In genomic region chr2:30826825-30827748, GRCm38 (mm10) we compare ENCODE assay signal across 8 mouse cellular contexts. TPM values are rescaled to one million over a fixed set of nuclear protein-coding genes. Genes with fewer than 3 reads are reported as not detected.
DNase-seq lines count a peak whose midpoint lies in the region; ATAC-seq lines count a peak whose summit lies in the region.

No protein-coding gene starts in this region.

- peak overlapping the region; percentile 75 for H3K4me2 ChIP-seq in forebrain, embryonic 14.5 days (ENCODE audit: low read length)
- H3K4me2 ChIP-seq in limb, embryonic 12.5 days = peak overlapping the region; percentile 90
- H3K4me2 ChIP-seq in midbrain, embryonic 11.5 days = peak overlapping the region; percentile 97

- WGBS in forebrain, embryonic 14.5 days = 32% methylated on average over 26 of the region's 26 CpGs
- 37% methylated on average over 26 of the region's 26 CpGs for WGBS in limb, embryonic 12.5 days
- 36% methylated on average over 26 of the region's 26 CpGs for WGBS in midbrain, embryonic 11.5 days

- peak overlapping the region; percentile 84 for H3K4me3 ChIP-seq in forebrain, embryonic 14.5 days (ENCODE audit: low read depth, low read length)
- H3K4me3 ChIP-seq in limb, embryonic 12.5 days (replicated peaks) = peak overlapping the region; percentile 99
- peak overlapping the region; percentile 98 for H3K4me3 ChIP-seq in midbrain, embryonic 11.5 days (ENCODE audit: low read depth, low read length)

- DNase-seq in cerebellum, postnatal 14 days = peak; percentile 42 to 60
- no peak for DNase-seq in cerebellum, adult 11-12 months
- peak; percentile 82 for DNase-seq in adrenal gland, postnatal 14 days
- DNase-seq in forebrain, embryonic 14.5 days (ENCODE audit: low spot score) = peak; percentile 45
- DNase-seq in midbrain, embryonic 11.5 days (ENCODE audit: low spot score, missing footprints) = no peak
- DNase-seq in spleen, postnatal 4 days (ENCODE audit: low spot score in 2 of 2) = peak; percentile 85 to 90

- peak overlapping the region; percentile 85 for H3K9ac ChIP-seq in forebrain, embryonic 14.5 days (ENCODE audit: low read length)
- H3K9ac ChIP-seq in limb, embryonic 12.5 days (replicated peaks) = peak overlapping the region; percentile 88
- peak overlapping the region; percentile 91 for H3K9ac ChIP-seq in midbrain, embryonic 11.5 days (ENCODE audit: low read length)

- peaks cover 7% of the 10 kb centered on the region for H3K4me1 ChIP-seq in forebrain, embryonic 14.5 days (ENCODE audit: control insufficient read depth, insufficient read depth, low read length)
- peaks cover 24% of the 10 kb centered on the region for H3K4me1 ChIP-seq in limb, embryonic 12.5 days (replicated peaks)
- H3K4me1 ChIP-seq in midbrain, embryonic 11.5 days (ENCODE audit: control insufficient read depth, insufficient read depth, low read length) = peaks cover 9% of the 10 kb centered on the region

- no peak overlapping the region for H3K27ac ChIP-seq in forebrain, embryonic 14.5 days (ENCODE audit: low read depth, low read length)
- H3K27ac ChIP-seq in limb, embryonic 12.5 days = peak overlapping the region; percentile 67; the same call in 1 of the 2 replicates
- peak overlapping the region; percentile 27 for H3K27ac ChIP-seq in midbrain, embryonic 11.5 days (ENCODE audit: low read depth, low read length)

- no peak for ATAC-seq in forebrain, embryonic 14.5 days
- peak; percentile 46 for ATAC-seq in inflammation-experienced regulatory T-cells, adult 6 months
- ATAC-seq in limb, embryonic 12.5 days (ENCODE audit: insufficient number of reproducible peaks, insufficient read depth, low FRiP score, low TSS enrichment, low read depth) = no peak
- ATAC-seq in midbrain, embryonic 11.5 days (ENCODE audit: low FRiP score) = no peak

- no peaks in the 10 kb centered on the region for H3K9me3 ChIP-seq in forebrain, embryonic 14.5 days (replicated peaks; ENCODE audit: control insufficient read depth, low read length)
- H3K9me3 ChIP-seq in limb, embryonic 12.5 days = no peaks in the 10 kb centered on the region
- H3K9me3 ChIP-seq in midbrain, embryonic 11.5 days (ENCODE audit: control insufficient read depth, low read length) = no peaks in the 10 kb centered on the region

- peaks cover 45% of the 10 kb centered on the region for H3K36me3 ChIP-seq in forebrain, embryonic 14.5 days (ENCODE audit: control insufficient read depth, insufficient read depth, low read length)
- H3K36me3 ChIP-seq in limb, embryonic 12.5 days = peaks cover 48% of the 10 kb centered on the region
- peaks cover 26% of the 10 kb centered on the region for H3K36me3 ChIP-seq in midbrain, embryonic 11.5 days (ENCODE audit: control insufficient read depth, insufficient read depth, low read length)

- no peaks in the 10 kb centered on the region for H3K27me3 ChIP-seq in forebrain, embryonic 14.5 days (replicated peaks; ENCODE audit: control insufficient read depth, insufficient read depth, low read length)
- H3K27me3 ChIP-seq in limb, embryonic 12.5 days = no peaks in the 10 kb centered on the region
- no peaks in the 10 kb centered on the region for H3K27me3 ChIP-seq in midbrain, embryonic 11.5 days (ENCODE audit: control insufficient read depth, insufficient read depth, low read length)

RNA-seq across cellular contexts. Expression of gene Asb6, which starts 3.0 kb away (rescaled TPM):
- 22.3 and 25.8 TPM in 2 replicates for total RNA-seq in adrenal gland, postnatal 14 days (2021)
- 35.9 and 39.9 TPM in 2 replicates for polyA plus RNA-seq in forebrain, embryonic 14.5 days (2014; fragmentation: Nextera tagmentation; extraction: Ambion mirVana)
- 10 to 100 TPM; 36.4 to 43.6 (median 36.4) TPM for polyA plus RNA-seq in inflammation-experienced regulatory T-cells, adult 6 months (2017; shearing (Covaris generic))
- polyA plus RNA-seq in limb, embryonic 12.5 days (2016; fragmentation: Nextera tagmentation; extraction: Ambion mirVana) = 44.9 and 47.4 TPM in 2 replicates
- polyA plus RNA-seq in midbrain, embryonic 11.5 days (2014; fragmentation: Nextera tagmentation; extraction: Ambion mirVana) = 23.0 and 31.0 TPM in 2 replicates

RNA-seq across cellular contexts. Expression of gene Prrx2, which starts 7.7 kb away (rescaled TPM):
- total RNA-seq in adrenal gland, postnatal 14 days (2021) = 1.6 and 2.4 TPM in 2 replicates
- polyA plus RNA-seq in forebrain, embryonic 14.5 days (2014; fragmentation: Nextera tagmentation; extraction: Ambion mirVana) = 2.9 and 3.0 TPM in 2 replicates
- not detected for polyA plus RNA-seq in inflammation-experienced regulatory T-cells, adult 6 months (2017; shearing (Covaris generic))
- polyA plus RNA-seq in limb, embryonic 12.5 days (2016; fragmentation: Nextera tagmentation; extraction: Ambion mirVana) = 194 and 201 TPM in 2 replicates
- 20.1 and 24.4 TPM in 2 replicates for polyA plus RNA-seq in midbrain, embryonic 11.5 days (2014; fragmentation: Nextera tagmentation; extraction: Ambion mirVana)

RNA-seq across cellular contexts. Expression of gene Ntmt1, which starts 19.5 kb away (rescaled TPM):
- total RNA-seq in adrenal gland, postnatal 14 days (2021) = 32.3 and 37.7 TPM in 2 replicates
- 128 and 139 TPM in 2 replicates for polyA plus RNA-seq in forebrain, embryonic 14.5 days (2014; fragmentation: Nextera tagmentation; extraction: Ambion mirVana)
- polyA plus RNA-seq in inflammation-experienced regulatory T-cells, adult 6 months (2017; shearing (Covaris generic)) = 10 to 100 TPM; 27.4 to 34.0 (median 28.7) TPM
- 103 and 108 TPM in 2 replicates for polyA plus RNA-seq in limb, embryonic 12.5 days (2016; fragmentation: Nextera tagmentation; extraction: Ambion mirVana)
- 98.7 and 107 TPM in 2 replicates for polyA plus RNA-seq in midbrain, embryonic 11.5 days (2014; fragmentation: Nextera tagmentation; extraction: Ambion mirVana)

RNA-seq across cellular contexts. Expression of gene 1700001O22Rik, which starts 23.6 kb away (rescaled TPM):
- total RNA-seq in adrenal gland, postnatal 14 days (2021) = 0.98 and 2.0 TPM in 2 replicates
- 2.4 and 2.7 TPM in 2 replicates for polyA plus RNA-seq in forebrain, embryonic 14.5 days (2014; fragmentation: Nextera tagmentation; extraction: Ambion mirVana)
- 1 to 10 TPM in 1 of 3 experiments, under 1 TPM in 2; 0.55 to 2.5 (median 0.84) TPM for polyA plus RNA-seq in inflammation-experienced regulatory T-cells, adult 6 months (2017; shearing (Covaris generic))
- polyA plus RNA-seq in limb, embryonic 12.5 days (2016; fragmentation: Nextera tagmentation; extraction: Ambion mirVana) = 3.1 and 5.4 TPM in 2 replicates
- 1.5 and 2.5 TPM in 2 replicates for polyA plus RNA-seq in midbrain, embryonic 11.5 days (2014; fragmentation: Nextera tagmentation; extraction: Ambion mirVana)

Comparison
In these comparisons a context has a peak if more than half of its experiments do, and no peak if none do; other contexts are left out.
1. DNase-seq: peak in cerebellum, postnatal 14 days (2 of 2), adrenal gland, postnatal 14 days (single experiment), forebrain, embryonic 14.5 days (single experiment) and spleen, postnatal 4 days (2 of 2); none in cerebellum, adult 11-12 months (single experiment) and midbrain, embryonic 11.5 days (single experiment).
2. Peak in every context shown above with its lines, with median percentiles within 50 percentile points of each other: H3K4me2 ChIP-seq, H3K4me3 ChIP-seq and H3K9ac ChIP-seq.